In the genomic region with DNA sequence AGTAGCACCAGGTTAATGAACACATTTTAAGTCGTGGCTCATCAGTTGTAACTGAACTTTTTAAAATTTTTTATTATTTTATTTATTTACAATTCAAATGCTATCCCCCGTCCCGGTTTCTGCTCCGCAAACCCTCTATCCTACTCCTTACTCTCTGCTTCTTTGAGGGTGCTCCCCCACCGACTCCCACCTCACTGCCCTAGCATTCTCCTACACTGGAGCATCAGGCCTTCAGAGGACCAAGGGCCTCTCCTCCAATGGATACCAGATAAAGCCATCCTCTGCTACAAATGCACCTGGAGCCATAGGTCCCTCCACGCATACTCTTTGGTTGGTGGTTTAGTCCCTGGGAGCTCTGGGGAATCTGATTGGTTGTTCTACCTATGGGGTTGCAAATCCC, we compare ENCODE assay signal across 8 mouse cellular contexts. TPM values are rescaled to one million over a fixed set of nuclear protein-coding genes. Genes with fewer than 3 reads are reported as not detected.
DNase-seq lines count a peak whose midpoint lies in the region; ATAC-seq and TF ChIP-seq lines count a peak whose summit lies in the region.

No protein-coding gene starts in this region.

- no peak for TF ChIP-seq EP300 in lung, postnatal 0 days (IDR thresholded peaks at IDR 0.05)

- no peak overlapping the region; the same call in 1 of the 2 replicates for H3K9ac ChIP-seq in lung, postnatal 0 days (replicated peaks; ENCODE audit: low read depth)
- H3K9ac ChIP-seq in intestine, embryonic 14.5 days (ENCODE audit: low read length) = peak overlapping the region; percentile 69
- H3K9ac ChIP-seq in neural tube, embryonic 12.5 days = no peak overlapping the region; the same call in 1 of the 2 replicates

- no peaks in the 10 kb centered on the region for H3K4me1 ChIP-seq in lung, postnatal 0 days (ENCODE audit: insufficient read depth, low read depth, low read length)
- 0 out of 2 replicates have a peak, but pooled peaks cover 2% of the 10 kb centered on the region for H3K4me1 ChIP-seq in intestine, embryonic 14.5 days (replicated peaks; ENCODE audit: control insufficient read depth, insufficient read depth, low read length)
- H3K4me1 ChIP-seq in neural tube, embryonic 12.5 days = peaks cover 2% of the 10 kb centered on the region; the same call in 1 of the 2 replicates

- H3K27me3 ChIP-seq in lung, postnatal 0 days (replicated peaks; ENCODE audit: insufficient read depth, low read length) = no peaks in the 10 kb centered on the region
- H3K27me3 ChIP-seq in intestine, embryonic 14.5 days (replicated peaks; ENCODE audit: control insufficient read depth, insufficient read depth, low read length) = no peaks in the 10 kb centered on the region
- no peaks in the 10 kb centered on the region for H3K27me3 ChIP-seq in neural tube, embryonic 12.5 days (replicated peaks)

- H3K36me3 ChIP-seq in lung, postnatal 0 days (ENCODE audit: insufficient read depth, low read length) = no peaks in the 10 kb centered on the region
- no peaks in the 10 kb centered on the region for H3K36me3 ChIP-seq in intestine, embryonic 14.5 days (ENCODE audit: control insufficient read depth, insufficient read depth, low read length)
- H3K36me3 ChIP-seq in neural tube, embryonic 12.5 days = no peaks in the 10 kb centered on the region

- DNase-seq in adrenal gland, postnatal 36 days = peak; percentile 2 to 6
- DNase-seq in adrenal gland, postnatal 25 days = no peak
- peak; percentile 4 for DNase-seq in lung, postnatal 0 days (ENCODE audit: low spot score)
- no peak for DNase-seq in lung, postnatal 36 days
- peak; percentile 51 for DNase-seq in intestine, embryonic 14.5 days (ENCODE audit: low spot score)
- no peak for DNase-seq in frontal cortex, postnatal 14 days (ENCODE audit: low spot score in 2 of 2)
- no peak for DNase-seq in left cerebral cortex, adult 8-10 months (ENCODE audit: low spot score in 2 of 2)

- peak overlapping the region; percentile 66 for H3K4me3 ChIP-seq in lung, postnatal 0 days (ENCODE audit: low read depth, low read length)
- peak overlapping the region; percentile 82 for H3K4me3 ChIP-seq in intestine, embryonic 14.5 days (ENCODE audit: low read depth, low read length)
- peak overlapping the region; percentile 67 for H3K4me3 ChIP-seq in neural tube, embryonic 12.5 days

- peak overlapping the region; percentile 91 for H3K27ac ChIP-seq in lung, postnatal 0 days (ENCODE audit: low read length)
- H3K27ac ChIP-seq in intestine, embryonic 14.5 days (ENCODE audit: low read depth) = peak overlapping the region; percentile 96; the same call in 1 of the 2 replicates
- no peak overlapping the region for H3K27ac ChIP-seq in neural tube, embryonic 12.5 days

- peak overlapping the region; percentile 60 for H3K4me2 ChIP-seq in lung, postnatal 0 days (replicated peaks; ENCODE audit: low read depth, low read length)
- peak overlapping the region; percentile 83 for H3K4me2 ChIP-seq in intestine, embryonic 14.5 days (ENCODE audit: low read length)
- H3K4me2 ChIP-seq in neural tube, embryonic 12.5 days (replicated peaks) = peak overlapping the region; percentile 62

- TF ChIP-seq CTCF in lung, postnatal 0 days (IDR thresholded peaks at IDR 0.05) = no peak

- no peaks in the 10 kb centered on the region for H3K9me3 ChIP-seq in lung, postnatal 0 days (ENCODE audit: low read length)
- no peaks in the 10 kb centered on the region for H3K9me3 ChIP-seq in intestine, embryonic 14.5 days (ENCODE audit: control insufficient read depth, low read length)
- no peaks in the 10 kb centered on the region for H3K9me3 ChIP-seq in neural tube, embryonic 12.5 days

- no peak for ATAC-seq in lung, postnatal 0 days
- peak; percentile 53 for ATAC-seq in intestine, embryonic 14.5 days (replicated peaks; ENCODE audit: low FRiP score, low TSS enrichment, low read depth)
- peak; percentile 48; the same call in 1 of the 2 replicates for ATAC-seq in neural tube, embryonic 12.5 days (ENCODE audit: low FRiP score, low read depth)

- 48% methylated on average over 6 of the region's 6 CpGs for WGBS in lung, postnatal 0 days
- WGBS in intestine, embryonic 14.5 days = 49% methylated on average over 6 of the region's 6 CpGs
- 45% methylated on average over 6 of the region's 6 CpGs for WGBS in neural tube, embryonic 12.5 days

RNA-seq across cellular contexts. Expression of a gene that starts 0.4 kb away (rescaled TPM):
- 100 to 1,000 TPM in 1 of 2 experiments, 10 to 100 TPM in 1; 94.1 to 113 TPM for total RNA-seq in adrenal gland, postnatal 36 days (2021)
- 85.0 and 99.5 TPM in 2 replicates for total RNA-seq in adrenal gland, postnatal 25 days (2021)
- 144 and 148 TPM in 2 replicates for polyA plus RNA-seq in lung, postnatal 0 days (2015; fragmentation: Nextera tagmentation; extraction: Ambion mirVana)
- 132 and 147 TPM in 2 replicates for polyA plus RNA-seq in intestine, embryonic 14.5 days (2014; fragmentation: Nextera tagmentation; extraction: Ambion mirVana)
- polyA plus RNA-seq in neural tube, embryonic 12.5 days (2016; fragmentation: Nextera tagmentation; extraction: Ambion mirVana) = 131 and 135 TPM in 2 replicates
- total RNA-seq in left cerebral cortex, adult 8-10 months (2022) = 10 to 100 TPM; 35.2 to 48.7 (median 39.4) TPM

RNA-seq across cellular contexts. Expression of a gene that starts 47.4 kb away (rescaled TPM):
- 10 to 100 TPM; 35.6 to 38.1 TPM for total RNA-seq in adrenal gland, postnatal 36 days (2021)
- 23.9 and 34.0 TPM in 2 replicates for total RNA-seq in adrenal gland, postnatal 25 days (2021)
- 17.6 and 19.0 TPM in 2 replicates for polyA plus RNA-seq in lung, postnatal 0 days (2015; fragmentation: Nextera tagmentation; extraction: Ambion mirVana)
- polyA plus RNA-seq in intestine, embryonic 14.5 days (2014; fragmentation: Nextera tagmentation; extraction: Ambion mirVana) = 27.3 and 30.5 TPM in 2 replicates
- 30.5 and 30.9 TPM in 2 replicates for polyA plus RNA-seq in neural tube, embryonic 12.5 days (2016; fragmentation: Nextera tagmentation; extraction: Ambion mirVana)
- 10 to 100 TPM; 40.6 to 45.2 (median 42.0) TPM for total RNA-seq in left cerebral cortex, adult 8-10 months (2022)

RNA-seq across cellular contexts. Expression of a gene that starts 47.4 kb away (rescaled TPM):
- total RNA-seq in adrenal gland, postnatal 36 days (2021) = 10 to 100 TPM; 32.3 to 36.4 TPM
- total RNA-seq in adrenal gland, postnatal 25 days (2021) = 30.9 and 33.9 TPM in 2 replicates
- 27.5 and 31.9 TPM in 2 replicates for polyA plus RNA-seq in lung, postnatal 0 days (2015; fragmentation: Nextera tagmentation; extraction: Ambion mirVana)
- 35.5 and 39.7 TPM in 2 replicates for polyA plus RNA-seq in intestine, embryonic 14.5 days (2014; fragmentation: Nextera tagmentation; extraction: Ambion mirVana)
- 35.4 and 36.2 TPM in 2 replicates for polyA plus RNA-seq in neural tube, embryonic 12.5 days (2016; fragmentation: Nextera tagmentation; extraction: Ambion mirVana)
- 10 to 100 TPM; 25.9 to 34.2 (median 32.6) TPM for total RNA-seq in left cerebral cortex, adult 8-10 months (2022)

Comparison
In these comparisons a context has a peak if more than half of its experiments do, and no peak if none do; other contexts are left out.
1. DNase-seq: peak in adrenal gland, postnatal 36 days (2 of 2), lung, postnatal 0 days (single experiment) and intestine, embryonic 14.5 days (single experiment); none in adrenal gland, postnatal 25 days (single experiment), lung, postnatal 36 days (single experiment), frontal cortex, postnatal 14 days (0 of 2) and left cerebral cortex, adult 8-10 months (0 of 2).
2. Peak in every context shown above with its lines, with median percentiles within 50 percentile points of each other: H3K4me2 ChIP-seq and H3K4me3 ChIP-seq.